ENCODE assay signal across 10 mouse cellular contexts in genomic region chr7:100465248-100465647, GRCm38 (mm10). TPM values are rescaled to one million over a fixed set of nuclear protein-coding genes. Genes with fewer than 3 reads are reported as not detected.
DNase-seq lines count a peak whose midpoint lies in the region; ATAC-seq and TF ChIP-seq lines count a peak whose summit lies in the region.
"Had no signal": no experiment of that assay in that cellular context is flagged by ENCODE, and none has a peak within 500 bp of the region (broad histone marks: within the 10 kb centered on the region; RNA-seq: fewer than 3 reads in every experiment).

No protein-coding gene starts in this region.

- peak overlapping the region; percentile 96 for H3K27ac ChIP-seq in heart, adult 2 months
- peak overlapping the region; percentile 69 for H3K27ac ChIP-seq in cortical plate, adult 2 months (ENCODE audit: insufficient read depth, low read length)
- H3K27ac ChIP-seq in liver, embryonic 16.5 days (ENCODE audit: low read length) = peak overlapping the region; percentile 100
- H3K27ac ChIP-seq: neural tube, embryonic 12.5 days had no signal

- no peak for ATAC-seq in liver, embryonic 16.5 days (ENCODE audit: low read depth)
- no peak for ATAC-seq in granulocyte monocyte progenitor cell, adult 5-6 weeks (replicated peaks; ENCODE audit: poor library complexity, severe bottlenecking)

- H3K36me3 ChIP-seq in heart, adult 2 months (ENCODE audit: control insufficient read depth, insufficient read depth, low read length) = peaks cover 13% of the 10 kb centered on the region
- H3K36me3 ChIP-seq in liver, embryonic 16.5 days (ENCODE audit: control insufficient read depth, insufficient read depth) = peaks cover 6% of the 10 kb centered on the region; the same call in 1 of the 2 replicates

- no peak for TF ChIP-seq POLR2A in heart, adult 2 months (IDR thresholded peaks at IDR 0.05; ENCODE audit: insufficient read depth, low read depth, low read length)
- no peak for TF ChIP-seq POLR2A in cortical plate, adult 2 months (IDR thresholded peaks at IDR 0.05; ENCODE audit: extremely low read depth, insufficient read depth, low read length)

- no peak for TF ChIP-seq EP300 in heart, adult 2 months (IDR thresholded peaks at IDR 0.05; ENCODE audit: insufficient read depth, low read depth, low read length)

- intact Hi-C loops in heart, adult 2 months (cut with DNase I) = loop anchor here (2.0 kb wide), 2 partner anchors 28 to 34 kb away; partner anchors contain the start of gene Ucp2
- intact Hi-C loops in heart, postnatal 25 days (cut with DNase I) = loop anchor here (2.0 kb wide), 1 partner anchor 26 kb away; no protein-coding TSS in a partner anchor

- H3K27me3 ChIP-seq in heart, adult 2 months (ENCODE audit: control insufficient read depth, insufficient read depth, low read length) = no peaks in the 10 kb centered on the region
- H3K27me3 ChIP-seq in liver, embryonic 16.5 days (ENCODE audit: control insufficient read depth, insufficient read depth, low read depth, low read length) = no peaks in the 10 kb centered on the region
- H3K27me3 ChIP-seq: neural tube, embryonic 12.5 days had no signal

- TF ChIP-seq CTCF in heart, adult 2 months (IDR thresholded peaks at IDR 0.05) = no peak
- TF ChIP-seq CTCF in cortical plate, adult 2 months (IDR thresholded peaks at IDR 0.05; ENCODE audit: extremely low read depth, insufficient read depth, low read length) = no peak

- no peak for DNase-seq in heart, adult 2 months
- no peak for DNase-seq in heart, postnatal 25 days (ENCODE audit: low spot score)
- DNase-seq in kidney, adult 18-20 months = peak; percentile 76
- no peak for DNase-seq in layer of hippocampus, adult 18-20 months (ENCODE audit: low spot score in 2 of 2)
- no peak for DNase-seq in right cerebral cortex, adult 2 months (ENCODE audit: low spot score in 2 of 2)

- peak overlapping the region; percentile 39 for H3K9ac ChIP-seq in heart, adult 2 months (ENCODE audit: low read depth, low read length)
- H3K9ac ChIP-seq in liver, embryonic 16.5 days (ENCODE audit: low read depth, low read length) = peak overlapping the region; percentile 88
- H3K9ac ChIP-seq: neural tube, embryonic 12.5 days had no signal

- peak overlapping the region; percentile 22; the same call in 1 of the 2 replicates for H3K4me3 ChIP-seq in heart, adult 2 months
- H3K4me3 ChIP-seq in cortical plate, adult 2 months (ENCODE audit: insufficient read depth, low read length) = no peak overlapping the region
- peak overlapping the region; percentile 70 for H3K4me3 ChIP-seq in liver, embryonic 16.5 days (ENCODE audit: low read depth, low read length)
- H3K4me3 ChIP-seq: neural tube, embryonic 12.5 days had no signal

- H3K9me3 ChIP-seq in liver, embryonic 16.5 days (replicated peaks; ENCODE audit: control insufficient read depth, low read length) = no peaks in the 10 kb centered on the region
- H3K9me3 ChIP-seq: neural tube, embryonic 12.5 days had no signal

- H3K4me2 ChIP-seq in liver, embryonic 16.5 days (ENCODE audit: low read depth, low read length) = peak overlapping the region; percentile 74
- H3K4me2 ChIP-seq: neural tube, embryonic 12.5 days had no signal

- no peaks in the 10 kb centered on the region for H3K79me2 ChIP-seq in heart, adult 2 months (replicated peaks; ENCODE audit: control insufficient read depth, insufficient read depth, low read length)

- WGBS in heart, adult 2 months = 34% methylated on average over 4 of the region's 4 CpGs
- WGBS in liver, embryonic 16.5 days (ENCODE audit: insufficient replicate concordance) = 61% methylated on average over 4 of the region's 4 CpGs

- peaks cover 35% of the 10 kb centered on the region for H3K4me1 ChIP-seq in heart, adult 2 months (ENCODE audit: control insufficient read depth, insufficient read depth, low read length)
- H3K4me1 ChIP-seq in cortical plate, adult 2 months (ENCODE audit: control insufficient read depth, insufficient read depth, low read length) = peaks cover 12% of the 10 kb centered on the region
- peaks cover 82% of the 10 kb centered on the region for H3K4me1 ChIP-seq in liver, embryonic 16.5 days (ENCODE audit: control insufficient read depth, low read depth, low read length)
- H3K4me1 ChIP-seq: neural tube, embryonic 12.5 days had no signal

RNA-seq across cellular contexts. Expression of gene Ucp3, which starts 7.5 kb away (rescaled TPM):
- 10 to 100 TPM; 33.7 to 39.4 TPM for total RNA-seq in heart, adult 2 months (2021)
- polyA plus RNA-seq in heart, adult 2 months (2012; rRNA removed) = 39.0 and 39.1 TPM in 2 replicates
- total RNA-seq in heart, postnatal 25 days (2021) = 10 to 100 TPM; 40.6 to 49.9 TPM
- polyA plus RNA-seq in cortical plate, adult 2 months (2012; rRNA removed) = 4.4 and 4.6 TPM in 2 replicates
- polyA plus RNA-seq in liver, embryonic 16.5 days (2015; fragmentation: Nextera tagmentation; extraction: Ambion mirVana) = 0.05 and 0.08 TPM in 2 replicates
- not detected in 2 replicates for total RNA-seq in granulocyte monocyte progenitor cell, adult 5-6 weeks (2014; fragmentation: Nextera tagmentation)
- not detected in 2 replicates for total RNA-seq in granulocyte monocyte progenitor cell, adult 5-6 weeks (2017)
- total RNA-seq in layer of hippocampus, adult 18-20 months (2021) = 1 to 10 TPM; 1.9 to 2.8 TPM
- total RNA-seq: ES-E14 had no signal
- polyA plus RNA-seq: neural tube, embryonic 12.5 days had no signal

RNA-seq across cellular contexts. Expression of gene Ucp2, which starts 27.9 kb away (rescaled TPM):
- 100 to 1,000 TPM; 245 to 496 TPM for total RNA-seq in heart, adult 2 months (2021)
- 109 and 193 TPM in 2 replicates for polyA plus RNA-seq in heart, adult 2 months (2012; rRNA removed)
- 100 to 1,000 TPM; 426 to 460 TPM for total RNA-seq in heart, postnatal 25 days (2021)
- polyA plus RNA-seq in cortical plate, adult 2 months (2012; rRNA removed) = 37.0 and 42.0 TPM in 2 replicates
- polyA plus RNA-seq in liver, embryonic 16.5 days (2015; fragmentation: Nextera tagmentation; extraction: Ambion mirVana) = 722 and 766 TPM in 2 replicates
- 413 and 551 TPM in 2 replicates for total RNA-seq in granulocyte monocyte progenitor cell, adult 5-6 weeks (2014; fragmentation: Nextera tagmentation)
- total RNA-seq in granulocyte monocyte progenitor cell, adult 5-6 weeks (2017) = 97.5 and 99.2 TPM in 2 replicates
- total RNA-seq in layer of hippocampus, adult 18-20 months (2021) = 10 to 100 TPM; 60.5 to 73.3 TPM

RNA-seq across cellular contexts. Expression of gene Dnajb13, which starts 49.5 kb away (rescaled TPM):
- not detected for total RNA-seq in heart, adult 2 months (2021)
- polyA plus RNA-seq in heart, adult 2 months (2012; rRNA removed) = 0.32 and 1.2 TPM in 2 replicates
- total RNA-seq in heart, postnatal 25 days (2021) = not detected
- 0.85 and 1.1 TPM in 2 replicates for polyA plus RNA-seq in cortical plate, adult 2 months (2012; rRNA removed)
- 3.0 and 4.4 TPM in 2 replicates for polyA plus RNA-seq in liver, embryonic 16.5 days (2015; fragmentation: Nextera tagmentation; extraction: Ambion mirVana)
- total RNA-seq in granulocyte monocyte progenitor cell, adult 5-6 weeks (2014; fragmentation: Nextera tagmentation) = not detected in 2 replicates
- total RNA-seq in granulocyte monocyte progenitor cell, adult 5-6 weeks (2017) = not detected in 2 replicates
- total RNA-seq in layer of hippocampus, adult 18-20 months (2021) = under 1 TPM; 0.36 to 0.77 TPM

Comparison
In these comparisons a context has a peak if more than half of its experiments do, and no peak if none do; other contexts are left out.
1. RNA of gene Ucp3, which starts 7.5 kb away (total RNA-seq): 40.6 to 49.9 TPM in heart, postnatal 25 days and 33.7 to 39.4 TPM in heart, adult 2 months; 1.9 to 2.8 TPM in layer of hippocampus, adult 18-20 months and not detected in granulocyte monocyte progenitor cell, adult 5-6 weeks; every median in the first group is over 4 times any median in the second.
2. Peak in every context shown above with its lines, with median percentiles within 50 percentile points of each other: H3K27ac ChIP-seq.